Mouse (Mus musculus) stomach, postnatal 0 days (tissue): ENCODE measurements at regions not wholly inside any gene's neighbourhood (a gene's known extent, or its start where the extent isn't known, plus 50 kb on each side); places are given as distances from the start of the nearest gene placed in this dataset.

Experiments
- CTCF ChIP-seq: IDR thresholded peaks from 2 replicates; pipeline ENCODE4 v1.5.1; 2016; ENCODE audit warnings: antibody characterized with exemption, low read depth, mild to moderate bottlenecking, moderate library complexity
- EP300 ChIP-seq: optimal IDR thresholded peaks from 2 replicates; pipeline ENCODE3; 2016; ENCODE audit warnings: antibody characterized with exemption

- TF ChIP-seq CTCF (no peak), EP300 (no peak)
Measured at GRCm38 (mm10) chr6:31176831-31177230, 218.0 kb upstream of the Klf14 start.
